Mouse (Mus musculus): ENCODE measurements around the gene Leng9.

GRCm38 (mm10) chr7:4134911-4135310 lies 15.3 kb downstream of the Leng9 start:
- no peak for TF ChIP-seq CTCF (IDR thresholded peaks at IDR 0.05)
- TF ChIP-seq EP300 (IDR thresholded peaks at IDR 0.05) = no peak
